Mouse (Mus musculus) lung, adult 2 months (tissue): Measurements from ENCODE around the gene Adamtsl1. TPM values are rescaled to one million over a fixed set of nuclear protein-coding genes. Genes with fewer than 3 reads are reported as not detected.

ENCODE experiments used
- DNase-seq: peaks from one replicate; pipeline ENCODE4 v3.0.0; 2022
- H3K4me1 ChIP-seq: fragments of 200-500 bp; 2 replicates; pipeline ENCODE4 v1.6.1; 2011; ENCODE audit warnings: low read length; ENCODE audit not compliant: control insufficient read depth, insufficient read depth
- H3K4me3 ChIP-seq: fragments of 200-500 bp; replicated peaks from 2 replicates; pipeline ENCODE3; 2011; ENCODE audit warnings: low read depth, mild to moderate bottlenecking, control low read depth, low read length; ENCODE audit errors: extremely low read depth
- CTCF ChIP-seq: fragments of 200-500 bp; IDR thresholded peaks from 2 replicates; pipeline ENCODE4 v1.5.1; 2011; ENCODE audit warnings: mild to moderate bottlenecking, low read length, control low read depth; ENCODE audit not compliant: insufficient read depth
- POLR2A ChIP-seq: fragments of 200-500 bp; IDR thresholded peaks from 2 replicates; pipeline ENCODE4 v1.6.1; 2011; ENCODE audit warnings: low read depth, mild to moderate bottlenecking, control low read depth, low read length, borderline replicate concordance; ENCODE audit errors: extremely low read depth
- WGBS: fragments of 180-500 bp; shearing (Covaris S2); methylation state at CpG from one replicate; pipeline ENCODE4 v1.1.7; 2018; 5-methylcytosine and 5-hydroxymethylcytosine counted together
- polyA plus RNA-seq: library from polyadenylated mRNA; depleted of rRNA; stranded (reverse); fragments of >200 nt; gene quantifications from 2 replicates; pipeline ENCODE4 v1.2.3, GENCODE M21; 2012

Gene Adamtsl1
- polyA plus RNA-seq, 1 experiment = 10.8 TPM

DNA sequence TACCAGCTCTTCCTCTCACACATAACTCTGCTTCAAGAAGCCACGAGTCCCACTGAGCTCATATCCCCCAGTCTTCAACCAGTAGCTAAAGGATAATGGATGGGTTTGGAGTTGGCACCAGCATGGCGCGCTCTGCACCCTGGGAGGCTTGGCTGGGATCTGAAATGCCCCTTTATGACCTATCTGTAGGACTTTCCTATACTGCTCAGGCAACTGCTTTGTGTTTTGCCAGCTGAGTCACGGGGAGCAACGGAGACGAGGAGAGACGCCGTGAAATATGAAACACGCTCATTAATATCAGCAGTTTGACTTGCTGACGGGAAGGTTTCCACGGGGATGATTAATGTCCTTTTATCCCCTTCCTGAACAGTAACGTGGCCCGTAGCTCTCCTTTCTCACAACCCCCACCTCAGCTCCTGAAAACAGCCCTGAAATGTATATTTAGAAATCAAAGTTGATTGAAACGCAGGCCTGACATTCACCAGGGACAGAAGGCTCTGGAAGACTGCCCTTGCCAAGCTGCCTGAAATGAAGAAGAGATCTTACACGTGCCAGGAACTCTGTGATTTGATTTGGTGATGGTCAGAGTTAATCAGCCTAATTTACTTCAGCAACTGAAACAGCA lies 902.5 kb downstream of the Adamtsl1 start:
- TF ChIP-seq CTCF (no peak), POLR2A (no peak)
- no peak overlapping the region for H3K4me3 ChIP-seq

DNA sequence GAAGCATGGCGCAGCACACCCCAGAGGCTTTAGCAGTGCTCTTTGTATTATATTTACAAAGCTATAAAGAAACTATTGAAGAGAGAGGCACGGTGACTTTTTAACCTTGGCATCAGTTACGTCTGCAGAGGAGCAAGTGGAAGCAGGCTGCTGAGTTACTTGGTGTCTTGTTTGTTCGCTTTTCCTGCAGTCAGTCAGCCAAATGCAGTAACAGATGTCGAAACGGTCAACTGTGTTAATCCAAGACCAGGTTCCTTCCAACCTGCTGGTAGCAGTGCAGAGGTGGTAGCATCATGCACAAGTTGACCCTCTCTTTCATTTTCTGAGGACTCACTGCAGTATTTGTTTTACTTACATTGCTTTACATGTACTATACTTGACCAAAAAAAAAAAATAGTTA lies 908.6 kb downstream of the Adamtsl1 start:
- no peak for TF ChIP-seq CTCF
- TF ChIP-seq POLR2A = no peak
- H3K4me3 ChIP-seq = no peak overlapping the region
- 75% methylated on average over 6 of the region's 6 CpGs for WGBS

More for the DNA sequence above, 902.5 kb downstream of the Adamtsl1 start:
- H3K4me1 ChIP-seq = no peaks in the 10 kb centered on the region
- 56% methylated on average over 15 of the region's 15 CpGs for WGBS
- no peak for DNase-seq

DNA sequence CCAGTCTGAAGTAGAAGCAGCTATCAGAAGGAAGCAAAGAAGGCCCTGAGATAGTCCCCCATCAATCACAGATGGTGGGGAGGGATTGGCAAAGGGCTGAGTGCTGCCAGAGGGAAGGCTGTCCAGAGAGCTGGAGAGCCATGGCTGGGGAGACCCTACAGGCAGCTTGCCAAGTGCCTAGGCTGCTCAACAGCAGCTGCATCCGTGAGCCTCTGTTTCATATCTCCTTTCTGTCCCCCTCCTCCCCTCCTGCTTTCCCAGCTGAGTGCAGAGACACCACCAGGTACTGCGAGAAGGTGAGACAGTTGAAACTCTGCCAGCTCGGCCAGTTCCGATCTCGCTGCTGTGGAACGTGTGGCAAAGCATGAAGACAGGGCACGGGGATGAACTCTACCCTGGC lies 911.6 kb downstream of the Adamtsl1 start:
- no peak for DNase-seq
- Histone ChIP-seq H3K4me3 (no peak overlapping the region), H3K4me1 (no peaks in the 10 kb centered on the region)
- WGBS = 58% methylated on average over 7 of the region's 7 CpGs
- TF ChIP-seq CTCF = no peak

More for the DNA sequence above, 908.6 kb downstream of the Adamtsl1 start:
- no peak for DNase-seq
- H3K4me1 ChIP-seq = no peaks in the 10 kb centered on the region

DNA sequence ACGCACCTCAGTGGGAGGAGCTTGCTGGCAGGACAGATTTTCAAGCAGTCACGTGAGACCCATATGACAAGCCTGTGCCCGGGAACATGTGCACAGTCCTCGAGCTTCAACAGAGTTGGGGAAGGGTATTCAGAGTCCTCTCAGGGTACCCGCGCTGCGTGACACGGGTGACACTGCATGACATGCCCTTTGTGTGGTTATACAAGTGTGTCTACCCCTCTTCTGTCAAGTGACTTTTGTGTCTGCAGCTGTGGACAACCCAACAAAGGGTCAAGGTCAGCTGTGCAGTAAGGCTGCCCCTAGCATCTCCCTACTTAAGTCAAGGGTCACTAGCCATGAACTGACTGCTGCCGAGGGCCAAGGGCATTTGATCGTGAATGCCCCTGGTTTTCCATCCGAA lies 912.6 kb downstream of the Adamtsl1 start:
- WGBS = 91% methylated on average over 11 of the region's 11 CpGs
- no peak for DNase-seq
- TF ChIP-seq CTCF (no peak), POLR2A (no peak)
- Histone ChIP-seq H3K4me1 (no peaks in the 10 kb centered on the region), H3K4me3 (no peak overlapping the region)

DNA sequence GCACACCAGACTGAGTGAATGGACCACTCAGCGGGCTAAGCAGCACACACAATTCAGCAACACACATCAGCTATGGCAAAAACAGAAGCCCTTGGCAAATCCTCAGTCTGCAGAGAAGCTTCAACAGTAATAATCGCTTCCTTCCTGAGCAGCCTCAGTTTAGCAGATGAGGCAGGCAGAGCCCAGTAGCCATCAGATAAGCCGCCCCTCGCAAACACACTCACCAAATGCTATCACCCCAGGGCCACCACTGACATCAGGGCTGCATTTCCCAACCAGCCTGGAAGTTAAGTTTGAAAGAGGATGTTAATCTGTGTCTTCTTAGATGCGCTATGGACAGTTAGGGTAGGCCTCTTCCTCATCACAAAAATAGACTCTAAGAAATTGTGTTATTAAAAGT lies 913.3 kb downstream of the Adamtsl1 start:
- DNase-seq = no peak
- H3K4me3 ChIP-seq = no peak overlapping the region
- no peak for TF ChIP-seq CTCF
- no peak for TF ChIP-seq POLR2A
- WGBS = 72% methylated on average over 5 of the region's 5 CpGs
- H3K4me1 ChIP-seq = no peaks in the 10 kb centered on the region

DNA sequence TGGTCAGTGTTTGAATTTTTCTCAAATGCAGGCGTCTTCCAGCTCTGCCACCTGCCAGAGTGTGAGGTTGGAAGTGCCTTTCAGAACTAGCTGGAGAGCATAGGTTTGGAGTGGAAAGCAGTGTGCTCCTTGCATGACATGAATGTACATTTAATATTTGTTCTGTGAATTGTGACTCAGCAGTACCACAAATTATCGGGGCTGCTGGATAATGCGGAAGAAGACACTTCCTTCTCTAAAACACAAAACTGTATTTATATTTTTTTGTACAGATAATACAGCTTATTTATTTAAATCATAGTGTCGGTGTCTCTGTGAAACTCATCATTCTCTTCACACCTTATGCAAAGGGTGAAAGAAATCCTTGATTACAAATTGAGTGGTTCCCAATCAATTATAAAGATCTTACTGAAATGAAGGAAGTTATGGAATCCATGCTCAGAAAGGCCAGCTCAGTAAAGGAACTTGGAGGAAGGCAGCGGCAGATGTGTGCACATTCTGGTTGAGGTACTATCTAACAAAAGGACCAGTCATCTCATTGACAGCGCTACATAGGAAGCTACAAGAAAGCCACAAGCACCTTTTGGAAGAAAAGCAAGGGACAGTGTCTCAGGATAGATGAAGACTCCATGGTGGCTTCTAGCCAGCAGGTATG lies 914.2 kb downstream of the Adamtsl1 start:
- Histone ChIP-seq H3K4me3 (no peak overlapping the region), H3K4me1 (no peaks in the 10 kb centered on the region)
- TF ChIP-seq POLR2A (no peak), CTCF (no peak)
- 71% methylated on average over 6 of the region's 6 CpGs for WGBS
- no peak for DNase-seq

DNA sequence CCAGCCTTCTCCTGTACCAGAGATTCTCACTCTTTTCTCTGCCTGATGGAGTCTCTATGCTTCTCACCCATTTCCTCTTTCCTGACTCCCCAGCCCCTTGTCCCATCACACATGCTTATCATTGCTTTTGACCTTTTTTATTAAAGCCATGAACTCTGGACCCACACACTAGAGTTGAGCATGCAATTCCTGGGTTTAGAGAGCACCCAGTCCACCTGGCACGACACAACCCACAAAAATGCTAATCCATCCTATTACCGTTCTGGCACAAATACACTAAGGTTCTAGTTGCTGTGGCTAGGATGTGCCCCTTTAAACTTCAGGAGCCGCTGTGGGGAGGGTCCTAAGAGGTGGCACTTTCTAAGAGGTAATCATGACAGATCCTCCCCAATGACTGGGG lies 921.7 kb downstream of the Adamtsl1 start:
- no peak for TF ChIP-seq POLR2A
- TF ChIP-seq CTCF = no peak
- no peaks in the 10 kb centered on the region for H3K4me1 ChIP-seq
- H3K4me3 ChIP-seq = no peak overlapping the region
- DNase-seq = no peak
- 75% methylated on average over 3 of the region's 3 CpGs for WGBS

DNA sequence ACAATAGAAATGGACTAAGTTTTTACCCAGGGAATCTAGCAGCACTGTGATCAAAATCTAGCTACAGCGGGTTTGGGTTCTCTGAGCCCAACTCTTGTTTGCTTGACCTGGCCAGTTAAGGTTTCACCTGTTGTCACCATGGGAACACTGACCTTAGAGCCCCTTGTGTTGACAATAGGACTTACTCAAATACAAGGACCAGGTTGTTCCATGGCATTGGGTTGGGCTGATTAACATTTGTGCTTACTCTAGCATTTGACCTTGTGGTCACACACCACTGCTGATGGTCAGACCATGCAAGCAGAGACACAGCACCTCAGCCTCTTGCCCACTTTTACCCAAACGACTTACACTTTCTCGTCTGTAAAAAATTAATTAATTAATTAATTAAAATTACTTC lies 922.4 kb downstream of the Adamtsl1 start:
- no peak for TF ChIP-seq POLR2A
- TF ChIP-seq CTCF = no peak

DNA sequence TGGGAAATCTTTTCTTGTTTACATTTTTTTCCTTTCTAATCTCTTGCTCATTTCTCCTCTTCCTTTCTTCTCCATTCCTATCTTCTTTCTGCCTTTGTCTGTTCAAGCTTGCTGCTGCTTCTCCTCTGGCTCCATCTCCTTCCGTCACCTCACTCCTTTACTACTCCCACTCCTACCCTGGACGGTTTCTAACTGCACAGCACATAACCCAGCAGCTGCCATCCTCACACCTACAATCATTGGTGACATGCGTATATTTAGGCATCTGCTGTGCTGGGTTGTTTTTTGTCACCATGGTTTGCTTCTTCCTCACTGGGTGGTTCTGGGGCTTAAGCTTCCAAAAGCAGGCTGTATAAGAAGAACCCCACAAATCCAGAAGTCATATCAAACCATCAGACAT lies 936.5 kb downstream of the Adamtsl1 start:
- Histone ChIP-seq H3K4me3 (no peak overlapping the region), H3K4me1 (no peaks in the 10 kb centered on the region)
- no peak for DNase-seq
- TF ChIP-seq POLR2A = no peak
- no peak for TF ChIP-seq CTCF
- 85% methylated on average over 3 of the region's 3 CpGs for WGBS

More for the DNA sequence above, 922.4 kb downstream of the Adamtsl1 start:
- 81% methylated on average over 3 of the region's 3 CpGs for WGBS
- DNase-seq = no peak
- no peak overlapping the region for H3K4me3 ChIP-seq
- H3K4me1 ChIP-seq = no peaks in the 10 kb centered on the region

DNA sequence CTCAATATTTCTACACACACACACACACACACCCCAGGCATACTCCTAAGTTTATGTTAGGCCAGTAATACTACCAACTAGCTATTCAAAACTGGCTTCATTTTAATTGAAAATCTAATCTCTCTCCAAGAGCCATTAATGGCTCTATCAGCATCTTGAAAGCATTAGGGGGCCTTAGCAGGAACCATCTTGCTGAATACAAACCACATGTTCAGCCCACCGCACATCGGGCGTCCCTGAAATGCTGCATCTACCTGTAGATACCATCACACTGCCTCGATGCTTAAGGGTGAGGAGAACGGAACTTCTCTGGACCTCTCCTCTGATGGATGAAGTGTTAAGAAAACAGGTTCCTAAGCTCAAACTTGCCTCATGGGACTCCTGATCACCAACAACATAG lies 950.8 kb downstream of the Adamtsl1 start:
- H3K4me1 ChIP-seq = no peaks in the 10 kb centered on the region
- WGBS = 95% methylated on average over 5 of the region's 5 CpGs
- TF ChIP-seq CTCF (no peak), POLR2A (no peak)
- H3K4me3 ChIP-seq = no peak overlapping the region
- DNase-seq = no peak
